ENCODE assay signal across 9 mouse cellular contexts in the genomic region with DNA sequence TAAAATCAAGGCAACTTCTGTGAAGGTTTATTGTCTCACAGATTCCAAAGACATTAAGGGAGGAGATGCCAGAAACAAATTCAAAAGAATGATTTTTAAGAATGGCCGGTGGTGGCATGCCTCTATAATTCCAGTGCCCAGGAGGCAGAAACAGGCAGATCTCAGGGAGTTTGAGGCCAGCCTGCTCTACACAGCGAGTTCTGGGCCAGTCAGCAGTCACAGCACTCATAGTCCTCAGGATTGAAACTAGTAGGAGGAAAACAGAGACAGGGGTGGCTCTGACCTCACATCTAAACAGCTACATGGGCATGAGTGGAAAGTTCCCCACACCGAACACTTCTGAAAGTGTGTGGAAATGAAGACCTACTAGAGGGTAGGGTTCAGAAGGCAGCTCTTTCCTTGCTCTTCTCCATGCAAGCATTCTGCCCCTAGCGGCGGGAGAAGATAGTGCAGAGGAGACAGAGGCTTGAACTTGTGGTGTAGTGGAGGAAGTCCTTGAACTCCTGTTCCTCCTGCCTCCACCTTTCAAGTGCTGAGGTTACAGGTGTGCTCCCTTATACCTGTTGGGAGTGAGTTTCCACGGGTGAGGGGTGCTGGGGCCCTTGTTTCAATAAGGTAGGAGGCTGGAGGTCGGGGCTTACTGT. TPM values are rescaled to one million over a fixed set of nuclear protein-coding genes. Genes with fewer than 3 reads are reported as not detected.
A peak's percentile ranks its signal among the peaks of the same experiment; 100 is the strongest.
DNase-seq lines count a peak whose midpoint lies in the region; ATAC-seq lines count a peak whose summit lies in the region.
"Had no signal": no experiment of that assay in that cellular context is flagged by ENCODE, and none has a peak within 500 bp of the region (broad histone marks: within the 10 kb centered on the region; RNA-seq: fewer than 3 reads in every experiment).

No protein-coding gene starts in this region.

- H3K27ac ChIP-seq in hindbrain, embryonic 16.5 days (ENCODE audit: low read depth, low read length) = no peak overlapping the region
- H3K27ac ChIP-seq: liver, embryonic 13.5 days had no signal

- peak; percentile 16 to 54 for DNase-seq in heart, adult 18-20 months
- DNase-seq in heart, adult 8-10 months (ENCODE audit: low spot score) = no peak
- DNase-seq in 416B (ENCODE audit: low read depth) (peak; percentile 71), NIH3T3 (ENCODE audit: low read depth) (peak; percentile 28), MN1 (ENCODE audit: low spot score) (no peak)
- DNase-seq in heart, postnatal 36 days = peak; percentile 17 to 40
- peak; percentile 43 to 71 for DNase-seq in spleen, postnatal 10 days (ENCODE audit: low spot score in 2 of 2)
- DNase-seq: liver, embryonic 13.5 days had no signal

- H3K4me1 ChIP-seq in hindbrain, embryonic 16.5 days (ENCODE audit: control insufficient read depth, insufficient read depth, low read depth, low read length) = no peaks in the 10 kb centered on the region
- H3K4me1 ChIP-seq: liver, embryonic 13.5 days had no signal

- H3K9ac ChIP-seq in hindbrain, embryonic 16.5 days (ENCODE audit: low read depth, low read length) = no peak overlapping the region
- H3K9ac ChIP-seq: liver, embryonic 13.5 days had no signal

- intact Hi-C loops in heart, postnatal 36 days (cut with DNase I) = no loop called here

- no peak overlapping the region for H3K4me3 ChIP-seq in hindbrain, embryonic 16.5 days (ENCODE audit: low read length)
- H3K4me3 ChIP-seq: liver, embryonic 13.5 days had no signal

- H3K9me3 ChIP-seq in hindbrain, embryonic 16.5 days (ENCODE audit: control insufficient read depth, low read length) = no peaks in the 10 kb centered on the region
- H3K9me3 ChIP-seq: liver, embryonic 13.5 days had no signal

- H3K4me2 ChIP-seq in hindbrain, embryonic 16.5 days (ENCODE audit: low read length) = no peak overlapping the region
- H3K4me2 ChIP-seq: liver, embryonic 13.5 days had no signal

- ATAC-seq in hindbrain, embryonic 16.5 days = no peak

- 55% methylated on average over 7 of the region's 7 CpGs for WGBS in hindbrain, embryonic 16.5 days

- H3K27me3 ChIP-seq in hindbrain, embryonic 16.5 days (replicated peaks; ENCODE audit: control insufficient read depth, insufficient read depth, low read length) = no peaks in the 10 kb centered on the region
- H3K27me3 ChIP-seq: liver, embryonic 13.5 days had no signal

- H3K36me3 ChIP-seq in hindbrain, embryonic 16.5 days (ENCODE audit: control insufficient read depth, insufficient read depth, low read length) = no peaks in the 10 kb centered on the region
- H3K36me3 ChIP-seq: liver, embryonic 13.5 days had no signal

RNA-seq across cellular contexts. Expression of gene S100a7a, which starts 14.2 kb away (rescaled TPM):
- total RNA-seq in heart, adult 18-20 months (2021) = under 1 TPM in 1 of 2 experiments, not detected in 1; 0.47 TPM
- total RNA-seq in heart, adult 8-10 months (2022) = under 1 TPM in 1 of 4 experiments, not detected in 3; 0.29 TPM
- total RNA-seq in heart, postnatal 36 days (2021) = under 1 TPM in 1 of 2 experiments, not detected in 1; 0.27 TPM
- polyA plus RNA-seq in hindbrain, embryonic 16.5 days (2015; fragmentation: Nextera tagmentation; extraction: Ambion mirVana) = 0.20 and 0.24 TPM in 2 replicates
- polyA plus RNA-seq: liver, embryonic 13.5 days had no signal

RNA-seq across cellular contexts. Expression of gene S100a6, which starts 27.0 kb away (rescaled TPM):
- 10 to 100 TPM; 76.5 to 79.4 TPM for total RNA-seq in heart, adult 18-20 months (2021)
- 10 to 100 TPM; 54.7 to 77.4 (median 69.0) TPM for total RNA-seq in heart, adult 8-10 months (2022)
- total RNA-seq in heart, postnatal 36 days (2021) = 10 to 100 TPM; 71.6 to 89.7 TPM
- 31.7 and 32.1 TPM in 2 replicates for polyA plus RNA-seq in hindbrain, embryonic 16.5 days (2015; fragmentation: Nextera tagmentation; extraction: Ambion mirVana)

RNA-seq across cellular contexts. Expression of gene S100a8, which starts 29.1 kb away (rescaled TPM):
- total RNA-seq in heart, adult 18-20 months (2021) = not detected
- total RNA-seq in heart, adult 8-10 months (2022) = 1 to 10 TPM in 3 of 4 experiments, under 1 TPM in 1; 0.97 to 7.2 (median 2.7) TPM
- total RNA-seq in heart, postnatal 36 days (2021) = 1 to 10 TPM; 2.4 to 3.3 TPM
- polyA plus RNA-seq in hindbrain, embryonic 16.5 days (2015; fragmentation: Nextera tagmentation; extraction: Ambion mirVana) = 2.2 and 6.7 TPM in 2 replicates

RNA-seq across cellular contexts. Expression of gene S100a5, which starts 31.3 kb away (rescaled TPM):
- not detected for total RNA-seq in heart, adult 18-20 months (2021)
- total RNA-seq in heart, adult 8-10 months (2022) = not detected
- not detected for total RNA-seq in heart, postnatal 36 days (2021)
- polyA plus RNA-seq in hindbrain, embryonic 16.5 days (2015; fragmentation: Nextera tagmentation; extraction: Ambion mirVana) = not detected in 2 replicates
- polyA plus RNA-seq: liver, embryonic 13.5 days had no signal

RNA-seq across cellular contexts. Expression of gene S100a4, which starts 36.1 kb away (rescaled TPM):
- 10 to 100 TPM; 12.5 to 14.1 TPM for total RNA-seq in heart, adult 18-20 months (2021)
- 10 to 100 TPM in 2 of 4 experiments, 1 to 10 TPM in 2; 5.9 to 16.2 (median 9.5) TPM for total RNA-seq in heart, adult 8-10 months (2022)
- total RNA-seq in heart, postnatal 36 days (2021) = 10 to 100 TPM; 10.1 to 14.2 TPM
- polyA plus RNA-seq in hindbrain, embryonic 16.5 days (2015; fragmentation: Nextera tagmentation; extraction: Ambion mirVana) = 0.36 and 1.4 TPM in 2 replicates

Comparison
In these comparisons a context has a peak if more than half of its experiments do, and no peak if none do; other contexts are left out.
1. DNase-seq: peak in heart, adult 18-20 months (2 of 2), 416B (single experiment), NIH3T3 (single experiment), heart, postnatal 36 days (2 of 2) and spleen, postnatal 10 days (2 of 2); none in heart, adult 8-10 months (single experiment) and MN1 (single experiment).